Mouse (Mus musculus): Measurements from ENCODE around the gene Sf3b6. TPM values are rescaled to one million over a fixed set of nuclear protein-coding genes. Genes with fewer than 3 reads are reported as not detected.
"Not testable (repeated sequence)": the region's sequence is repeated elsewhere in the genome, so short reads cannot be mapped to it uniquely, and the experiment has no call there.

Gene Sf3b6
- 303 and 327 TPM in 2 replicates for polyA plus RNA-seq (2016; fragmentation: Nextera tagmentation; extraction: Ambion mirVana)

DNA sequence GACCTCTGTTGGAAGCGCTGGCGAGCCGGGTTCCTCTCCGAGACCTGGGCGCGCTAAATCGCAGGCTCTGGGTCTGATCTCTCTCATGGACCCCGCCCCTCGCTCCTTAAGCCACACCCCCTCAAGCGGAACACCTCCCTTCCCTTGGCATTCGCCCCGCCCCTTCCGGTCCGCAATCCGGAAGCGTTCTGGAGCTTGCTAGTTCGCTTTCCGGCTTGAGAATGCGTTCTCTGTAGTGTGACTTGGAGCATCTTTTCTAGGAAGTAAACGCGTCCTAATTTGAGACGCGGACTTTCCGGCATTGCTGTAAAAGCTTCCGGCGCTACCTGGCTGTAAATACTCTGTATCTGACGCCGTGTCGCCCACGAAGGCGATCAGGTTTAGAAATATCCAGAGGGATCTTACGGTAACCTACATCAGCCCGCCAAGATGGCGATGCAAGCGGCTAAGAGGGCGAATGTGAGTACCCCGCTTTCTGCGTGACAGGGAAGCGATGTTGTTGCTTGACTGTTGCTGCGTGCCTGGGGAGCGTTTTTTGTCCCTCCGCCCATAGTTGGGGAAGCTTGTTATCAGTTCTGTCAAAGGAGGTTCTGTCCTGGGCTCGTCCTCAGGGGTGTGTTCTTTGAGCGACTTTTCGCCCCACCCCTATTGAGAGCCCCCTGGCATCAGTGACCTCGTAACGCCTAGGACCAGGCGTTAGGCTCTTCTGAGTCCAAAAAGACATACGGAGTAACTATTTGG, at the start of gene Sf3b6:
TSS of gene Sf3b6 (plus strand) at position 184 of the 741 bp plus-strand sequence.
- peak; percentile 99 for ATAC-seq (ENCODE audit: low FRiP score)
- Histone ChIP-seq H3K36me3 (peaks cover 17% of the 10 kb centered on the region), H3K4me1 (peaks cover 15% of the 10 kb centered on the region), H3K4me2 (replicated peaks) (peak within 1 kb of the TSS; percentile 83), H3K9me3 (replicated peaks) (no peaks in the 10 kb centered on the region), H3K4me3 (peak within 1 kb of the TSS; percentile 74), H3K27ac (peak within 1 kb of the TSS; percentile 88), H3K27me3 (no peaks in the 10 kb centered on the region), H3K9ac (peak within 1 kb of the TSS; percentile 78)
- WGBS = under 1% methylated on average over 49 of the region's 49 CpGs

DNA sequence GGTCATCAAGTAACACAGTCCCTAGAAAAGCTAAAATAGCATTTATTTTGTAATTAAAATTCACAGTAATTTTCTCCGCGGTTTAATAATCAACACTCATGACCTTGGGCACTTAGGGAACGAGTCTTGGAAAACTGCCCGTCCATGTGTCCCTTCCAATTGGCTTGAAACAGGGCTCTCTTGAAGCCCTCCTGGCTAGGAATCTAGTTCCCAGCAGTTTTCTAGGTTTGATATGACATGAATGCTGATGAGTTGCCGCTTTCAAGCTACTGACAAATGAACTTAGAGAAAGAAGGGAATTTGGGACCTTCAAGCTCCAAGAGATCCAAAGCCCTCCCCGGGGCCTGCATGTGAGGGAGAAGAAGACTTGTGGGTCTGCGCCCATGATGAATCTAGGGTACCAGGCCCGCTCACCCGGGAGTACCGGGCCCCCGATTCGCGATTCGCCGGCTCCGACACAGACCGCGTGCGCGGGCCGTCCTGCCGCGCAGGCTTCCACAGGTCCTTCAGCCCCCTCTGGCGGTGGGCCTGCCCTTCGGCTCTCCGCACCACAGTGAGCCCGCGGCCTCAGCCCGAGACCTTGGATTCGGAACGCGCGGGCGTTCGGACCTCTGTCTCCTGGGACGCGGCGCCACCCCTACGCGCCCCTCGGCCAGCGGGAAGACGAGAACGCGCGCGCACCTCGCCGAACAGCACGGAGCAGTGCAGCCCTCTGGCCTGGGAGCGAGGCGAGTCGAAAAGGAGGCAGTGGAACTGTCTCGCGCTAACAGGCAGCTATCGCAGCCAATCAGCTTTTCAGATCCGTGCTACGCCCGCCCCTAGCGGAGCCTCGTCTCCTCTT, 48.6 kb upstream of the Sf3b6 start, which contains the start of the genes Pfn4 and Fam228b:
TSS of gene Pfn4 (plus strand) at position 531 of the 841 bp plus-strand sequence.
TSS of gene Fam228b (minus strand) at position 776 of the 841 bp plus-strand sequence.
- peaks cover 3% of the 10 kb centered on the region for H3K4me1 ChIP-seq
- H3K27ac ChIP-seq = peak within 1 kb of the TSS; percentile 94
- no peaks in the 10 kb centered on the region for H3K27me3 ChIP-seq
- ATAC-seq (ENCODE audit: low FRiP score) = peak; percentile 100
- WGBS = 3% methylated on average over 60 of the region's 61 CpGs
- no peaks in the 10 kb centered on the region for H3K9me3 ChIP-seq (replicated peaks)
- H3K36me3 ChIP-seq = no peaks in the 10 kb centered on the region
- H3K4me2 ChIP-seq (replicated peaks) = peak within 1 kb of the TSS; percentile 66
- H3K4me3 ChIP-seq = peak within 1 kb of the TSS; percentile 68
- peak within 1 kb of the TSS; percentile 78 for H3K9ac ChIP-seq

DNA sequence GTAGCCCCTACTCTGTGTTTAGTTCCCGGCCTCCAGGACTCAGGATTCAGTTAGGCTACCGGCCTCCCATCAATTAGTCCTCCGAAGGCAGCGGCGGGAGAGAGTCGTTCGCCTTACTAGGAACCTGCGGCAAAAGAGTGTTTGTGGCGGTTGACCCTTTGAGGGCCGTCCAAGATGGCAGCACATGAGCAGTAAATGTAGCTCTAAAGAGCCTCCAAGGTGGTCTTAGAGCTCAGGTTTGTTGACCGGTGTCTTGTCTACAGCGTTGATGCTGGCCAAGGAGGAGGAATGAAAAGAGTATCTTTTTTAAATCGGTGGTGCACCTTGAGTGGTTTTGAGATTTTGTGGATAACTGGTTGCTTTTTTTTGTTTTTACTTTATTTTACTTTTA, 48.0 kb upstream of the Sf3b6 start:
- WGBS = 20% methylated on average over 13 of the region's 13 CpGs
- H3K27ac ChIP-seq = peak overlapping the region; percentile 94
- ATAC-seq (ENCODE audit: low FRiP score) = peak; percentile 44

DNA sequence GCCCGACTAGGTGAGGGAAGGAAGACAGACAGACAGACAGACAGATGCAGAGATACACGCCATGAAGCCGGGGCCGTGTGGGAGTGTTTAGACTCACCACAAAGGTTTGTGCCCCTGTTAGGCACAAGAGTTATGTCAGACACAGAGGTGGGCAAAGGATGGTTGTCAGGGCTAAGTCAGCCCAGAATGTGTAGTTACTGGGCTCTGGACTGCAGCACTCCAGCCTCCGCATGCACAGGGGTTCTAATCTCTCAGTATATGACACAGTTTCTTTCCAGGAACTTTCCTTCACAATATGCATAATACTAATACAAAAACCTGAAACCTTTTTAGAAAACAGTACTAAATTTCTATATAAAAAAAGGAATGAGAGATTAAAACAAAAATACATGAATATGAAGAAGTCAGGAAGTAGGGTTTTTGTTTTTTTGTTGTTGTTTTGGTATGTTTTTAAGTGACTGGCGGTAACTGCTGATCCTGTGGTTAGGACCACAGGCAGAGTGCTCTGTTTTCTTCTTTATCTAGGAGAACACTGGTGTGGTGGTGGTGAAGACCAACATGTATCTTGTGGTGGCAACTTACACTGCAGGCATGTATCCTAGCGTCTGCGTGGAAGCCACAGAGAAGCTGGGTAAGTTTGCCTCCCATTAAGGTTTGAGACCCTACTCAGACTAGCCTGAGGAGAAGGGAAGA, 42.3 kb upstream of the Sf3b6 start:
- Histone ChIP-seq H3K27me3 (no peaks in the 10 kb centered on the region), H3K27ac (no peak overlapping the region), H3K4me2 (replicated peaks) (no peak overlapping the region), H3K9ac (no peak overlapping the region), H3K36me3 (no peaks in the 10 kb centered on the region), H3K4me1 (no peaks in the 10 kb centered on the region), H3K9me3 (replicated peaks) (no peaks in the 10 kb centered on the region), H3K4me3 (no peak overlapping the region)
- ATAC-seq (ENCODE audit: low FRiP score) = no peak
- 94% methylated on average over 8 of the region's 8 CpGs for WGBS

More for the DNA sequence above, 48.0 kb upstream of the Sf3b6 start:
- Histone ChIP-seq H3K36me3 (no peaks in the 10 kb centered on the region), H3K27me3 (no peaks in the 10 kb centered on the region), H3K9me3 (replicated peaks) (no peaks in the 10 kb centered on the region), H3K4me2 (replicated peaks) (peak overlapping the region; percentile 66), H3K4me3 (peak overlapping the region; percentile 68), H3K9ac (peak overlapping the region; percentile 78), H3K4me1 (peaks cover 3% of the 10 kb centered on the region)

DNA sequence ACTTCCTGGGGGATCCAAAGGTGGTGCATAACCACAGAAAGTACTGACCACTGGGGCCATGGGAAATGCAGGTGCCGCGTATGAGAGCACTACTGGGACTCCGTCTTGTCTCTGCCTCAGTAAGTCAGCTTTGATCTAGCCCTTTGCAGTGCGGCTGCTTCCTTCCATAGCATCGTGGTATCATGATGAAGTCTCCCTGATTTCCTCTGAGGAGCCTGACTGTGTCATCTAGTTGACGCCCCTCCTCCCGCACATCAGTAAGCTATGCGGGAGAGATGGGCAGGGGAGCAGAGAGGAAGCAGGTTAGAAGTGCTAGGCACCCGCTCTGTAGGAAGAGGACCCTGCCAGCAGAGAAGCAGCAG, 41.8 kb upstream of the Sf3b6 start:
- no peak for ATAC-seq (ENCODE audit: low FRiP score)
- no peak overlapping the region for H3K9ac ChIP-seq
- no peaks in the 10 kb centered on the region for H3K36me3 ChIP-seq
- H3K9me3 ChIP-seq (replicated peaks) = no peaks in the 10 kb centered on the region
- H3K4me3 ChIP-seq = no peak overlapping the region
- no peaks in the 10 kb centered on the region for H3K4me1 ChIP-seq
- no peaks in the 10 kb centered on the region for H3K27me3 ChIP-seq
- H3K27ac ChIP-seq = no peak overlapping the region
- WGBS = 79% methylated on average over 9 of the region's 9 CpGs
- no peak overlapping the region for H3K4me2 ChIP-seq (replicated peaks)

DNA sequence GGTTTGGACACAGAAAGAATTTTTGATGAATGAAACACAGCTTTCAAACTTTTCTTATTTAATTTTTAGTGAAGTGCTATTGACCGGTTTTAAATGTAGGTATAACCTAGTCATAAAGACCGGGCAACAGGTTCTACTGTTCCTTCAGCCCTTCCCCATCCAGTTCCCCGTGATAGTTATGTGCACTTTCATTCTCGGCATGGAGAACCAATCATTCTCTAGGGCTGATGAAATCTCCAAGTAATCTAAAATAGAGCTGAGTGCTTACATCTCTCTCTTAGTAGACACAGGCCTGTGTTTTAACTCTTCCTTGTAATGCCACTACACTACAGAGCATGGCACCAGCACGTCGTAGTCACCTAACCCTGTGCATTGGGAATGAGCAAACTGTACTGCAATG, 39.6 kb upstream of the Sf3b6 start:
- Histone ChIP-seq H3K27ac (no peak overlapping the region), H3K27me3 (no peaks in the 10 kb centered on the region), H3K9ac (no peak overlapping the region), H3K9me3 (replicated peaks) (no peaks in the 10 kb centered on the region), H3K4me3 (no peak overlapping the region), H3K4me2 (replicated peaks) (no peak overlapping the region), H3K4me1 (no peaks in the 10 kb centered on the region), H3K36me3 (no peaks in the 10 kb centered on the region)
- WGBS = 91% methylated on average over 6 of the region's 6 CpGs
- no peak for ATAC-seq (ENCODE audit: low FRiP score)

DNA sequence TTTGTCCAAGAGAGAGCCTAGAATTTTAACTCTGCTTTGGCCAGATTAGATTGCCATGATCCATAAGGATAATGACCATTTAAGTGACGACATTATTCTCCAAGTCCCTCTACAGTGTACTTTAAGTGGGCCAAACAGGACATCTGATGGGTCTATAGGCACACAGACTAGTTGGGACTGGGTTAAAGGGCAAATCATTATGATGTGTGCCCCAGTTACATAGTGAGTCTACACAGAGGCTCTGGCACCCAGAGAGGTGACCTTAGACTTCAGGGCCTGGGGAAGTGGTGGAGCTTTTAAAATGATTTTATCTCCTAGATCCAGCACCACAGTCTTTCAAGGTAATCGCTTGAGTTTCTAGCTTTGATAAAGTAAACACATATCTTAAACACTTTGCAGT, 37.1 kb upstream of the Sf3b6 start:
- WGBS = 74% methylated on average over 2 of the region's 2 CpGs
- no peaks in the 10 kb centered on the region for H3K27me3 ChIP-seq
- no peak for ATAC-seq (ENCODE audit: low FRiP score)
- no peak overlapping the region for H3K4me3 ChIP-seq
- no peak overlapping the region for H3K27ac ChIP-seq
- H3K4me1 ChIP-seq = no peaks in the 10 kb centered on the region
- no peak overlapping the region for H3K9ac ChIP-seq
- no peaks in the 10 kb centered on the region for H3K9me3 ChIP-seq (replicated peaks)
- no peaks in the 10 kb centered on the region for H3K36me3 ChIP-seq
- H3K4me2 ChIP-seq (replicated peaks) = no peak overlapping the region

DNA sequence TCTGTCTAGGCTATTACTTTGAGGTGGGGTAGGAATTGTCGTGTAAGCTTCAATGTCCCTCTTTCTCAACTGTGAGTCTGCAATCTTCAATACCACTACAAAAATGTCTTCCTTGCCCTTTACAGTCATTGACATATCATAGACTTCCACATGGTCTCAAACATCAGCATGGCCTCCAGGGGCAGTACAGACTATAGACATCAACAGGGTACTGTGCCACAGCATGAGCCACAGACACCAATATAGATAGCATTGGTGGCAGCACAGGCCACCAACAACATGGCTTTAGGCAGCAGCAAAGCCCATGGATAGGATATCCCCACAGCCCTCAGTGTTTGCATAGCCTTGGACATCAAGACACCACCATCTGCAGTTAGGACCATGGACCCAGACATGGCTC, 36.1 kb upstream of the Sf3b6 start:
- Histone ChIP-seq H3K9ac (no peak overlapping the region), H3K27me3 (no peaks in the 10 kb centered on the region), H3K9me3 (replicated peaks) (no peaks in the 10 kb centered on the region), H3K27ac (no peak overlapping the region), H3K4me2 (replicated peaks) (no peak overlapping the region), H3K36me3 (no peaks in the 10 kb centered on the region), H3K4me1 (no peaks in the 10 kb centered on the region), H3K4me3 (no peak overlapping the region)
- ATAC-seq (ENCODE audit: low FRiP score) = no peak
- WGBS = 85% methylated on average over 1 of the region's 1 CpGs

DNA sequence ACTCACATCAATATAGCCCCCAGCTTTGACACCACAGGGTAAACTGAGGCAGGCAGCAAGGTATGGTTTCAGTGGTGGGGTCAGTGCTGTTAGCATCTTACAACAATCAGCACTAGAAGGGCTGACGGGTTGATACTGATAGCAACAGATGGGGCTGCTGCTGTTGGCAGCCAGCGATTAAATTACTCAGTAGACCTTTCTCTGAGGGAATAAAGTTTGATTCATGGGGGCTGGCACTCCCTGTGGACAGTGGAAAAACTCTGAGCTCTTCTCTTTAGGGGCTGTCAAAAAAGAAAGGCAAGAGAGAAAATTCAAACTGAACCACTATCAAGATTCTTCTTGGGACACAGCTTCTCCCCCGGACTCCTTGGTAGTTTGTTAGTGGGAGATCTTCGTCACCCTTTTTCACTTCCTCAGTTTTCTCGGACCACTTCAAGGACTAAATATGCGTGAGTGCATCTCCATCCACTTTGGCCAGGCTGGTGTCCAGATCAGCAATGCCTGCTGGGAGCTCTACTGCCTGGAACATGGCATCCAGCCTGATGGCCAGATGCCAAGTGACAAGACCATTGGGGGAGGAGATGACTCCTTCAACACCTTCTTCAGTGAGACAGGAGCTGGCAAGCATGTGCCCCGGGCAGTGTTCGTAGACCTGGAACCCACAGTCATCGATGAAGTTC, 35.5 kb upstream of the Sf3b6 start:
- not testable (repeated sequence) for H3K4me2 ChIP-seq (replicated peaks); H3K36me3 ChIP-seq; ATAC-seq (ENCODE audit: low FRiP score); H3K4me1 ChIP-seq; H3K9me3 ChIP-seq (replicated peaks); H3K9ac ChIP-seq; H3K4me3 ChIP-seq; H3K27me3 ChIP-seq; H3K27ac ChIP-seq
- 95% methylated on average over 9 of the region's 9 CpGs for WGBS

DNA sequence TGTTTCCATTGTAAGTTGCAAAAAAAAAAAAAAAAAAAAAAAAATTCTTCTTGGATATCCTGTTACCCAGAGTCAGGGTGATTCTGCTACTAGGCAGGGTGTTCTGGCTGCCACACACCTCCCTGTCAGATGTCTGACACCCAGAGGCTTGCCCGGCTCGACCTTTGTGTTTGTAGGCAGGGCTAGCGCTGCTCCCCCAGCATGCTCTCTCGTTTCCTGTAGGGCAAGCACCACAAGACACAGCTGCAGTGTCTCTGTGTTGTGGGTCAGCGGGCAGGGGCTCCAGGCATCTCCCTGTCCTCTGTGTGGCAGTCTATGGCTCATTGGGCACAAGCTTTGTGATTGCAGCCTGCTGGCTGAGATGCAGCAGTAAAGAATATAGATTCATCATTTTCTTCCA, 33.7 kb upstream of the Sf3b6 start:
- H3K4me3 ChIP-seq = no peak overlapping the region
- ATAC-seq (ENCODE audit: low FRiP score) = no peak
- H3K4me1 ChIP-seq = no peaks in the 10 kb centered on the region
- no peaks in the 10 kb centered on the region for H3K36me3 ChIP-seq
- H3K27me3 ChIP-seq = no peaks in the 10 kb centered on the region
- no peak overlapping the region for H3K9ac ChIP-seq
- WGBS = 41% methylated on average over 5 of the region's 5 CpGs
- H3K27ac ChIP-seq = no peak overlapping the region
- H3K9me3 ChIP-seq (replicated peaks) = no peaks in the 10 kb centered on the region
- no peak overlapping the region for H3K4me2 ChIP-seq (replicated peaks)

DNA sequence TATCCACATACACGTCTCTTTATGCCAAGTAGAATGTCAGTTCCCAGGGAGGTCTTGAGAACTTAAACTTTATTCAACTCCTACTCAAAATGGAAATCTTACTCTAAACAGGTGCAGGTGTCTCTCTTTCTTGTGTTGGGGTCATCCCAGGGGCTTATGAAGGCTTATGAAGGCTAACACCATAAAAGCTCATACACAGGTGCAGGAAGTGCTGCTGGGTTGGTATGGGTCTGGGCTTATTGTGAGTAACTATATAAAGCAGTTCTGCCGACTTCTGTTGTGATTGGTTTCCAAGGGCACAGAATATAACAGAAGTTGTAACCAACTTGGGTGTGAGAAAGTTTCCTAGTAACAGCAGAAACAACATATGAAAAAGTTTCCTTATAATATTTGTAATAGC, 32.9 kb upstream of the Sf3b6 start:
- ATAC-seq (ENCODE audit: low FRiP score) = no peak
- WGBS = 79% methylated on average over 2 of the region's 2 CpGs
- Histone ChIP-seq H3K27ac (no peak overlapping the region), H3K9me3 (replicated peaks) (no peaks in the 10 kb centered on the region), H3K4me2 (replicated peaks) (no peak overlapping the region), H3K9ac (no peak overlapping the region), H3K36me3 (no peaks in the 10 kb centered on the region), H3K4me3 (no peak overlapping the region), H3K4me1 (no peaks in the 10 kb centered on the region), H3K27me3 (no peaks in the 10 kb centered on the region)

DNA sequence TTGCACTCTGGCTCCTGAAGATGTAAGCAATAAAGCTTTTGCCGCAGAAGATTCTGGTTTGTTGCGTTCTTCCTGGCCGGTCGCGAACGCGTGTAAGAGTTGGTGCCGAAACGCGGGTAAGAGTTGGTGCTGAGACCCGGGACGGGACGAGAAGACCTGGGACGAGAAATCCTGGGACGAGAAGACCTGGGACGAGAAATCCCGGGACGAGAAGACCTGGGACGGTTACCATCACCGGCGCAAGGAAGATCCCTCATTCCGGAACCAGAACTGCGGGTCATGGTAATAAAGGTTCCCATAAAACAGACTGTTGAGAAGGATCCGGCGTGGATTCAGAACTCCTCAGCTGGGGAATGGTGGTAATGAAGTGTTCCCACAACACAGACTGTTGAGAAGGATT, 29.2 kb upstream of the Sf3b6 start:
- not testable (repeated sequence) for H3K4me1 ChIP-seq; H3K27ac ChIP-seq; H3K9me3 ChIP-seq (replicated peaks); H3K4me3 ChIP-seq; H3K36me3 ChIP-seq; H3K4me2 ChIP-seq (replicated peaks); ATAC-seq (ENCODE audit: low FRiP score); H3K27me3 ChIP-seq; H3K9ac ChIP-seq
- whole genome bisulfite sequencing = 95% methylated on average over 25 of the region's 25 CpGs

Data from hindbrain, embryonic 12.5 days (tissue).